Mouse (Mus musculus) layer of hippocampus, adult 11-12 months (tissue): ENCODE results near the gene Pip4k2b.

Experiments used
- DNase-seq: peaks from one replicate; pipeline ENCODE4 v3.0.0; 2022; ENCODE audit warnings: low spot score

Pip4k2b gene

DNA sequence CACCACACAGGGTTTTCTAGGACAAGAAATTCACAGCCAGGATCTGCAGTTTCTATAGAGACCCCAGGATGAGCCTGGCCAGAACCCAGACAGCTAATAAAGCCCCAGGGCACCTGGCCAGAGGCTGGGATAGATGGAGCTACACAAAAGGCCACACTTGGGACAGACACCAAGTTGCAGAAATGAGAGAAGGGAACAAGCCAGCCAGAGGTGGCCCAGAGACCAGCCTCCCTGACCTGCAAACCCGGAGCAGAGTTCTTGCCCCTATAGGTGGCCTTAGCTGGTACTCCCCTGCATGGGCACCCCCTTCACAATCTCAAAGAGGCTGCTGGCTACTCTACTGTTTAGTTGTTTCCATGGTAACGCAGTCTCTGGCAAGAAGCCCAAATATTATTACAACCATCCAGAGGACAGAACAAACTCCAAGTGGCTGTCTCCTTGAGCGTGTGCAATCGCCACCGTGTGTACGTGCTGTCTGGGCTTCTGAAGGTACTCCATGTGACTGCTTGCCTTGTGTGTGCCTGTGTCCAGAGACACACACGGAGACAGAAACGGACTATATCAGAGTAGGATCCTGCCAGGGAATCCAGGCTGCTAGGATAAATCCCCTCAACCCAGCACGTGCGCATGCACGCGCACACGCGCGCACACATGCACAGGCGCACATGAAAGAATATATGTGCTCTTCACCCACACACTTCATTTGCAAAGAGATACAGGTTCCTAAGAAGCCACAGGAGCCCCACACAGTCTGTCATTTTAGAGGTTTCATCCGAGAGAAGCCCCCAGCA, 49.4 kb downstream of the Pip4k2b start:
- DNase-seq = peak; percentile 74

DNA sequence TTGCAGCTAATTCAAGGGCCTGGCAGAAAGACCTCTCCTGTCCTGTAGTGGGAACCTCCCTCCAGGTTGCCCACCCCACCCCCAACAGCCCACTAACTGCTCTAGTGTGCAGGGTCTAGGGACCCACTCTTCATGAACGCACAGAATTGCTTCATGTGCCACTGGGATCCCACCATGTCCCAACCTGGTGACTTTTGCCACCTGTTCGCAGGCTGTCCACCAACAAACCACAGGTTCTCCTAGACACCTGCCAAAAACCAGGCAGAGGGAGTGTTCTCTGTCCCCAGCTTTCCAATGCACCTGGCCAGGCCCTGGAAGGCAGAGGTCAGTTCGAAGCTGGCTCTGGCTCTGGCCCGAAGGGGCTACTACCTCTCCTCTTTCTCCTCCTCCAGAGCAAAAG, 50.1 kb downstream of the Pip4k2b start:
- DNase-seq = no peak

DNA sequence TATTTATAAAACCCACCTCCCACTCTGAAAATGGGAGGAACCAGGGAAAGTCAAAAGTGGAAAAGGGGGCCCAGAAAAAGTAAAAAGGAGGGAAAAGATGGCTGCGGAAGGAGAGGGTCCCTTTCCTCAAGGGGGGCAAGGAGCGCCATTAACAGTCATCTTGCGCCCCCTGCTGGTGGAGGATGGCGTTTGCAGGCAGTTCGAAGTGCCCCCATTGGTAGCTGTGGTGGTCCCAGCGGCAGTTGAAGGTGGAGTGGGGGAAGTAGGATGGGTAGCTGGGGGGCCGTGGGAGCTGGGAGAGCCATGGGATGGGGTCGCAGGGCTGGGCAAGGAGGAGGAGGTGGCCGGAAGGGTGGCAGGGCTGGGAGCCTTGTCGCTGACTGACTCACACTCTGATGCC, 54.6 kb downstream of the Pip4k2b start:
- DNase-seq = peak; percentile 61

DNA sequence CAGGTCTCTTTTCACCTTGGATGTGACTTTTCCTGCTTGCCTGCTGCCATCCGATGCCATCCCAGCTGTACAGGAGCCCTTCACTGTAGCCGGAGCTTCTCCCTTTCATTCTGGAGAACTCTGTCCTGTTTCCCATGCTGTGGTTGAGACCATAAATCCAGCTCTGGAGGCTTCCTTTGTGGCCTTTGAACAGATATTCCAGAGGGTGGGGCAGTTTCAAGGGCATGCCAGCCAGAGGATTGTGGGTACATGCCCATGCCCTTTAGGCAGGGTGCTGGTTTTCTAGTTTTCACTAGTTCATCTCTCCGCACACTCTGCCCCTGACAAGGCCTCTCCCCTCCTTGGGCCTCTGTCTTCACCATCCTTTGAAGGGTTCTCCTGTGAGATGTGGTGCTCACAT, 57.4 kb downstream of the Pip4k2b start:
- DNase-seq = no peak

DNA sequence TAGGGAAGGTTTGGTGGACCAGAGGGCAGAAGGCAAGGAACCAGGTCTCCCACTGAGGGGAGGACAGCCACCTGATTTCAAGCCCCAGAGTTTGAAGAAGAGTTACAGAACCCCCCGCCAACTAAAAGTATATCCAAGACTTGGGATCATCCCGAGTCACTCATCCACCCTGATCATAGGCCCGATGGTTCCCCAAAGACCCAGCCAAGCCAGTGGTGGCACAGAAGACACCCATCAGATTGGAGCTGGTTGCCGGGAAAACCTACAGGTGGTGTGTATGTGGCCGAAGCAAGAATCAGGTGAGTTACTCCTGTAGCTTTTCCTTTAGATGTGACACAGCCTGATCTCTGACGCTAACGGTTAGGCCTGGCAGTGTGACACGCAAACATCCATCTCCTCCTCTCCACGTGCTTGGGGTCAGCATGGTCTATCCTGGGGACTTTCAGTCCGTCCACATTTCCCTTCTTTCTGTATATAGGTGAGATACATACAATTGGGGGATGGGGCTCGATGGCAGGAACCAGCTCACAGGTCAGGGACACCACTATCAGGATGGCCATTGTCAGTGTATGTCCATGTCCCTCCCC, 58.1 kb downstream of the Pip4k2b start:
- DNase-seq = no peak

DNA sequence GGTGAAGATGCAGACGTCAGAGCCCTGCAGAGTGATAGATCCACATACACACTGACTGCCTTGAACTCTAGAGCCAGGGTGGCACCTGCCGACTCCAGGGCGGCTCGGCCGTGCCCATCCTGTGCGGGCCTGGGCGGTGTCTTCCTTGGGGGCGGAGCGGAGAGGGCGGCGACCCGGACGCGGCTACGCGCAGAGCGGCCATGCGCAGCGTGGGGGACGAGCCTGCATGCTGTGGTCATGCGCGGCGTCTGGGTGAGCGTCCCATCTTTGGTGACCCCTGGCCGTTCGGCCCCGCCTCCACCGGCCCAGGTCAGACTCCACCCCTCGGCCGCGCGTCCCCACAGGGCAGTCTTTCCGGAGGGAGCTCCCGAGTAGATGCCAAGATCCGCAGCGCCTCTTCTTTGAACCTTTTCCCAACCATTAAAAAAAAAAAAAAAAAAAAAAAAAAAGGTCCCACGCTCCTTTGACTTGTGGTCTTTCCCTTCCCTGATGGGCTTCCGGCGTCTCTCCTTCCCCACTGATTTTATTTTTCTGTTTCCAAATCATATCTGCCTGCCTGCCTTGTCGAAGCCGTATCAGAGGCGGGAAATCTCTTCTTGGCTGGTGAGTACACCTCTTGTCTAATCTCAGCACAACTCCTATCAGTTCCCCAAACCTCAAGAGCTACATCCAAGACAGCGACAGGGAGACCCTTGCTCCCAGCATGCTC, 58.7 kb downstream of the Pip4k2b start, which contains the start of gene Cisd3:
Gene Cisd3, plus strand, starts transcription at position 214 of the 709 bp plus-strand sequence.
- DNase-seq = peak; percentile 88

DNA sequence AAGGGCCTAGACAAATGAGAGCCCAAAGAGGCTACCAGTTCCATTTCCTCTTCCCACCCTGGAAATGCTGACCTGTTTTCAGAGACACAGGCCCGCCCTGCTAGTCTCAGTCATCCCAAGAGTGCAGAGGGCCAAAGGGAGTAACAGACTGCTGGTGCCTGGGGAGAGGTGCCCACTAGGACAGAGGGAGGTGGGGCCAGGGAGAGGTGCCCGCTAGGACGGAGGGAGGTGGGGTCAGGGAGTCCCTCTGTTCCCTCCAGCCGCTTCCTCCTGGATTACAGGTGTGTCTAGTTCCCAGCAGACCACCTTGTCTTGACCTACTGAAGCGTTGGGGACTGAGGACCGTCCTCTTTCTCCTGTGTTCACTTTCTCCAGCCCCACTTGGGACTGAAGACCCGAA, 59.7 kb downstream of the Pip4k2b start:
- no peak for DNase-seq

DNA sequence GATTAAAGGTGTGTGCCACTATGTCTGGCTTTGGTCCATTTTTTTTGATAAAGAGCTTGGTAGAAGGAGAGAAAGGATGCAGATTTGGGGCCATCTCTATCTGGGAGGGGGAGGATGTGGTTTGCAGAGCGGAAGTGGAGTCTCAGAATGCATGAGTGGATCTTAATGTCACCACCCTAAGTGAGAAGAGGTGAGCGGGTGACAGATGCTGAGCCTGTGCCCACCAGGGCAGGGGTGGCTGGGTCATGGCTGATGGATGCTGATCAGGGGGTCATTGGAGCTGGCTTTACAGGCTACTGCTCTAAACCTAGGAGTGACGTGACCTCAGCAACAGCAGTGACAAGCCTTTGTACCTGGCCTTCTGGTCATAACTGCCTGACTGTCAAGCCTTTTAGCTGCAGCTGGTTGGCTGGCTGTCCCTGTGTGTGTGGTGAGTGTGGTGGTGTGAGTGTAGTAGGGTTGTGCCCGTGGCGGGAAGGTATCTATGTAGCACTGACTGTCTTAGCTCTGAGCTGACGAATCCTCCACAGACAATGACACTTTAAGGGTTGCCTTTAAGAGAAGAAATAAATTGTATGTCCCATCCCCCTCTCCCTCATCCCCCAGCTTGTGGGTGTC, 60.3 kb downstream of the Pip4k2b start:
- no peak for DNase-seq

DNA sequence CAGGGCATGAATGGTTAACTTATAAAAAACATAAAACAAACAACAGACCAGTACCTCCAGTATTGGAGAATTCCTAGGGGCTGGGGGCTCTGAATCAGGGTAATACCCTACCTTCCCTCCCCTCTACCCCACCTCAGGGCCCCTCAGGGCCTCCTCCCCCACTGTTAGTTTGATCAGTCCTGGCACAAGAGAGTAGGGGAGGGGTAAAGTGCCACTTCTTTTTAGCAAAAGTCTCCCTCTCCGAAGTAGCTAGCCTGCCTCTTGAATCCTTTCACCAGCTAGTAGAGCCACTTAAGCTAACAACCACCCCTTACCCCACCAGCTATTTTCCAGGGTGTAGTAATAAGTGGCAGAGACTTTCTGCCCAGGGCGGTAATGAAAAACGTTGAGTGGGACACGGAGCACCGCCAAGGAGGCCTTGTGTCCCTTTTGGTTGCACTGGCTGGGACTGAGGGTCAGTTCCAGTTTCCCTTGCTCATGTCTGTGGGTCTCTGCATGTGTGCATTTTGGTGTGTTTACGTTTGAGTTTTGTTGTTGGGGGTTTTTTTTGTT, 61.9 kb downstream of the Pip4k2b start:
- DNase-seq = no peak

DNA sequence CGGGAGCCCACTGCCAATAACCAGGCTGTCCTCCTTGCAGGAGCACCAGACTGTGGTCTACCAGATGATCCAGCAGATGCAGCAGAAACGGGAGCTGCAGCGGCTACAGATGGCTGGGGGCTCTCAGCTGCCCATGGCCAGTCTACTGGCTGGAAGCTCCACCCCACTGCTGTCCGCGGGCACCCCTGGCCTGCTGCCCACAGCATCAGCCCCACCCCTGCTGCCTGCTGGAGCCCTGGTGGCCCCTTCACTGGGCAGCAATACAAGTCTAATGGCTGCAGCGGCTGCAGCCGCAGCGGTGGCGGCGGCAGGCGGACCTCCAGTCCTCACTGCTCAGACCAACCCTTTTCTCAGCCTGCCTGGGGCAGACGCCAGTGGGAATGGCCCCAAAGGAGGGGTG, 64.1 kb downstream of the Pip4k2b start:
- no peak for DNase-seq

DNA sequence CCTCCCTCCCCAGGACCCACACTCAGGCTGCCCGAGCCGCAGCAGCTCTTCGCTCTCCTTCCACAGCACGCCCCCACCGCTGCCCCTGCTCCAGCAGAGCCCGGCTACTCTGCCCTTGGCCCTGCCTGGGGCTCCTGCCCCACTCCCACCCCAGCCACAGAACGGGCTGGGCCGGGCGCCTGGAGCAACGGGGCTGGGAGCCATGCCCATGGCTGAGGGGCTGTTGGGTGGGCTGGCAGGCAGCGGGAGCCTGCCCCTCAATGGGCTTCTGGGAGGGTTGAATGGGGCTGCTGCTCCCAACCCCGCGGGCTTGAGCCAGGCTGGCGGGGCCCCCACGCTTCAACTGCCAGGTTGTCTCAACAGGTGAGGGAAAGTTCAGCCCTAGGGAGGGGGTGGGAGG, 66.2 kb downstream of the Pip4k2b start:
- DNase-seq = no peak

DNA sequence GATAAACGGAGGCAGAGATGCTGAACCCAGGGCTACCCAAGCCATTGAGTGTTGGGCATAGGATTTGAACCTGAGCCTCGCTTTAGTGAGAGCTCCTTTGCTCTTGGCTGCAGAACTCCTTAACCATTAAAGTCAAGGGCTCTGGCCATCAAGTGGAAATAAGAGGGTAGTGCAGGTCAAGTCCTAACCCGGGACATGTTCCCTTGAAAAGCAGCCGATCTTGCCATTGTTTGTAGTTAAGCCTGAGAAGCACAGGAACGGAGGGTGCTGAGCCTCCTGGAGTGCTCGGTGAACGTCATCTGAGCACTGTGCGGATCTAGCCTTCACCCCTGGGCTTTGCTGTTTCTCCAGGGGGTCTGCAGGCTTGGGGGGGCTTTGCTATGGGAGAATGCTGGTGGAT, 66.7 kb downstream of the Pip4k2b start:
- DNase-seq = no peak

DNA sequence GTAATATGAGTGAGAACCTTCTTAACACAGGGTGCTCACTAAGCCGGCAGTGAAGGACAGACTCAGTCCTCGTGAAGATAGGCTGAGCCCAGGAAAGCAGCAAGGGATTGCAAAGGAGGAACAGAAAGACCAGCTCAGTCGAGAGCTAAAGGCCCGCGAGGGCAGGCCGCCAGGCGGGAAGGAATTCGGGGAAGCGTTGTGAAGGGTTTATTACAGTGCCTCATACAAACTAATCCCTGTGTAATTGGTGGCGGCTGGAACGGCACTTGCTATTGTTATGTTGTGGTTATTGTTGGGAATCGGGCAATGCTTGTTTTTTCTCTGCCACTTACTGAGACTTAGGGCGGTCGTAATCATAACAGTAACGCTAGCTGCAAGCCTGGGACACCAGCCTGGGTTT, 67.1 kb downstream of the Pip4k2b start:
- DNase-seq = no peak

DNA sequence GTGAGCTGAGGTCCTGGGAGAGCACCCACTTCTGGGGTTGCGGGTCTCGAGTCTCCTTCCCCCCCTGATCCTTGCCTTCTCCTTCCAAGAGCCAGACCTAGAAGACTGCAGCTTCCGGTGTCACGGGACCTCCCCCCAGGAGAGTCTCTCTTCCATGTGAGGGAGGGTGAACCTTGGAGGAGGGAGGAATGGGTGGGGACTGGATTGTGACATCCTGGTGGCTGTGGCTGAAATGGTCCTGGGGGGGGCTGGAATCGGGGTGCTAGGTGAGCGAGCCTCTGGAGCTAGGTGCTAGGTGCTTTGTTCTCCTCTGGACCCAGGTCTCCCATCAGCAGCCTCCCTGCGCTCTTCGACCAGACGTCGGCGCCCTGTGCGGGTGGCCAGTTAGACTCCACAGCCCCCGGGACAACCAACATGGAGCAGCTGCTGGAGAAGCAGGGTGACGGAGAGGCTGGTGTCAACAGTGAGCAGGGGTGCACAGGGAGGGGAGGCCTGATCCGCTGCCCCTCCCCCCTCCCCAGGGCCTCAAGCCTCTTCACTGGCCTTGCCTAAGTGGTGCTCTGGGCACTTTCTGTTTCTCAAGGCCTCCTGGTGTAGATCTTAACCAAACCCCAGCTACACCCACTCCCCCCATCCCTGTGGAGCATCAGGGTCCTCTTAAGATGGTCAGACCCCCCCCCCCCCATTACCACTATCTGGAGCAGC, 68.3 kb downstream of the Pip4k2b start:
- DNase-seq = no peak

DNA sequence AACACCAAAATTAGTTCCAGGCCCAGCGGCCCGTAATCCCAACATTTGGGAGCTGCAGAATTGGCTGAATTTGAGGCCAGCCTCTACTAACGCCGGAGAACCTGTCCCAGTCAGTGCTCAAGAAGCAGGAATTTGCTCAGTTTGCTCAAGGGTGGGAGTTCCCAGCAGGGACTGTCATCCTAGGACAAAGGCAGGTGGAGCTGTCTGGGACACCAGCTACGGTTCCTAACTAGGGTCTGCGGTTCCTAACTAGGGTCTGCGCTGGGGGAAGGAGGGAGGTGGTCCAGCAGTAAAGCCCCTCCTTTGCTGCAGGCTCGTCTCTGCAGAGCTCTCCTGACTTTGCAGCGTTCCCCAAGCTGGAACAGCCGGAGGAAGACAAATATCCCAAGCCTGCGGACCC, 71.4 kb downstream of the Pip4k2b start:
- DNase-seq = no peak

DNA sequence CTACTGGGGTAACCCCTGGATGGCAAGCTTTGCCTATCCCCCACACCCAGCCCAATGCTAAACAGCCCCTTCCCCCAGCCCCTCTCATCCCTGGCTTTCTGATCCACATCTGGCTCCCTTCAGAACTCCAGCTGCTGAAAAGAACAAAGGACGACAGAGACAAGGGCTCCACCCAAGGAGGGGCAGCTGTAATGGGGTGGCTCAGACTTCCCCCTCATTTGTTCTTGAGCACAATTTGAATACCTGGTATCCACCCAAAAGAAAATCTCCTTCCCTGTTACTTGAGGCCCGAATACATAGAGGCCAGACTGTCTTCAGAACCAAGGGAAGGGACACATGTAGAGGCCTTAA, 73.4 kb downstream of the Pip4k2b start:
- DNase-seq = no peak

DNA sequence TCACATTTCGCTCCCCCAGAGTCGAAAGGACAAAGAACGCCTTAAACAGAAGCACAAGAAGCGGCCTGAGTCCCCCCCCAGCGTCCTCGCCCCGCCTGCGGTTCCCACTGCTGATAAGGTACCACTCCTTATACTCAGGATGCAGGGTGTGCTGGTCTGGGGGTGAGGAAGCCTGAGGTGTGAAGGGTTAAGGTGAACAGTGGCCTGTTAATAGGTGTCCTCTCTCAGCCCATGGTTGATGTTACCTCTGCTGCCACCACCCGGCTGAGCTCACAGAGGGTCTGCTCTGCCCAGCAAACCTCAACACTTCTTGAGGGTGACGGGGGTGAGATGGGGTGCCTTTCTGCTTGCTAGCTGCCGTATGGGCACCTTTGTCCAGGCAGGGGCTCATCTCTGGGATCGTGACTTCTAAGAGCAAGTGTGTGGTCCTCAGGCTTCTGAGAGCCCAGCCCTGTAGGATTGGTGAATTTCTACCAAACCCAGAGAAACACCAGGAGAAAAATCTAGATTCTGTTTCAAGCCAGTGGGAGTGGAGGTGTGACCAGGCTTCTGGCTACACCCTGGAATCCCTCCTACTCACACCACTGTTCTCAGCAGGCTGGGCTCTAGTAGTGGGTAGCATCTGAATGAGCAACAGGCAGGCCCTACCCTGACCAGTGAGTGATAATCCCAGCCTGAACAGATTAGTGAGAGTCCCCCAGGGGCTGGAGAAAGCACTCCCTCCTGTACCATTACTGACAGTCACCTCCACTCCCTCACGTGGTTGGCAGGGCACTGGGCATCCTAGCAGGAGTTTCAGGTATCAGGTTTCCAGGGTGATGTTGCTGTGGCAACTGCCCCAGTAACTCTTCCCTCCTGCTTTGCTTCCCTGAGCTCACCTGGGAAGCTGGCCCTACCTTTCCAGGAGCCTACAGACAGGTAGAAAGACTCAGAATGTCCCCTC, 74.0 kb downstream of the Pip4k2b start:
- DNase-seq = no peak

DNA sequence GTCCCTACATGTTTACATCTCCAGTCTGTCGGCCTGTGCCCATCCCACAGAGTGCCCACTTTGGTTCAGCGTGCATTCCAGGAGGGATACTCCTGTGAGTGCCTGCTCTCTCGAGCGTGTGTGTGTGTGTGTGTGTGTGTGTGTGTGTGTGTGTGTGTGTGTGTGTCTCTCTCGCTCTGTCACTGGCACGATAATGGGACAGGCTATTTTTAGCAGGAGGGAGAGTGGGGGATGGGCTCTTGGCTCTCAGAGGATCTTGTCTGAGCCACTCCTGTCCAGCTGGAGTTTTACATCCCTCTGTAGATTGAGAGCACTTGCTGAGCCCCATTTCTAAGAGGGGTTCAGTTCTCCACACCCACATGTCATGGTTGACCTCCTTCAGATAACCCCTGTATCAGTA, 74.7 kb downstream of the Pip4k2b start:
- no peak for DNase-seq

DNA sequence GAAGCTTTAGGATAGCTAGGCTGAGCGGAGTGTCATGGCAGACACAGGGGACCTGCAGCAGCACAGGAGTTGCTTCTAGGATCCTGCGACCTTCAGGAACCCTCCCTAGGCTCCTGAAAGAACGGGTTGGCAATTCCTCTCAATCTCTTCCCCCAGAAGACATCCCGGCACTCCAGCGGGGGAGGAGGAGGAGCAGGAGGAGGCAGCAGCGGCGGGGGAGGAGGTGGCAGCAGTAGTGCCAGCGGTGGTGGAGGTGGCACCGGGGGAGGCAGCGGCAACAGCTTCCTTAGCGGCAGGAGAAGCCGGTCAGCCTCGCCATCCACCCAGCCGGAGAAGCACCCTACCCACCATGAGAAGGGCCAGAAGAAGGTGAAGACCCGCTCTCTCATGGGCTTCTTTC, 75.2 kb downstream of the Pip4k2b start:
- DNase-seq = no peak

DNA sequence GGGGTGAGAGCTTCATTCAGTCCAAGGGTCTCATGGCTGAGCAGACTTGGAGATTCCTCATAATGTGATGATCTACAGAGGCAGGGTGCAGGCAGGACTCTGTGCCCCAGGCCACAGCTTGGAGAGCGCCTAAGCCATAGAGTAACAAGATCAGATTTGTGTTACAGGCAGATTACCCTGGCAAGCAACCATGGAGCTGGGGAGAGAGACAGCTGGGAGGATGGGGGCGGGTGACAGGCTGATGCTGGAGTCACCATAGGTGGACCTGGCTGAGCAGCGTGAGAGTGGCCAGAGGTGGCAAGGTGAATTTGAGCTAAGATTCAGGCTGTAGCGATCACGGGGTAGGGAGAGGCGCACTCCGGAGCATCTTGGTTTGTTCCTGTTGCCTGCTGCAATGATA, 76.3 kb downstream of the Pip4k2b start:
- DNase-seq = no peak

DNA sequence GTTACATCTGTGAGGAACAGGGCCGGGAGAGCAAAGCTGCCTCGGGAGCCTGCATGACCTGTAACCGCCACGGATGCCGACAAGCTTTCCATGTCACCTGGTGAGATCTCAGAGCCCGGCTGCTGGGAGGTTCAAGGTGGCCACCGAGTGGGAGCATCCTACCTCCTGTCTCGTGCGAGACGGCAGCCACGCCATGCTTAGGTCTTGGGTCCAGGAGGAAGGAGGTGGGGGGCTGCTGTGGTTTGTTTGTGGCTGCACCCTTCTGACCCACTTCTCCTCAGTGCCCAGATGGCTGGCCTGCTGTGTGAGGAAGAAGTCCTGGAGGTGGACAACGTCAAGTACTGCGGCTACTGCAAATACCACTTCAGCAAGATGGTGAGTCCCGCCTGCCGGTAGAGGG, 77.7 kb downstream of the Pip4k2b start:
- no peak for DNase-seq
